Mouse (Mus musculus) liver, embryonic 14.5 days (tissue): ENCODE measurements around the gene Vav3. TPM values are rescaled to one million over a fixed set of nuclear protein-coding genes. Genes with fewer than 3 reads are reported as not detected.

Experiments
- ATAC-seq: fragments of 200-750 bp; cut with Nextera tagmentation; 2 replicates; pipeline ENCODE4 v1.8.0; 2017; ENCODE audit warnings: moderate number of reproducible peaks, mild to moderate bottlenecking, moderate library complexity; ENCODE audit not compliant: insufficient read depth
- DNase-seq, 3 experiments: peaks; one replicate each; pipeline ENCODE4 v3.0.0-alpha.2; 2012 to 2013; ENCODE audit warnings: low read depth in 3 of 3, low spot score in 3 of 3
- H3K27ac ChIP-seq: fragments of 300-500 bp; sonication (generic); 2 replicates; pipeline ENCODE4 v1.5.1; 2014; ENCODE audit warnings: moderate library complexity, mild to moderate bottlenecking, control low read depth, inconsistent platforms
- H3K27me3 ChIP-seq: fragments of 300-500 bp; sonication (generic); 2 replicates; pipeline ENCODE4 v1.6.1; 2014; ENCODE audit warnings: mild to moderate bottlenecking, low read length, moderate library complexity; ENCODE audit not compliant: control insufficient read depth, insufficient read depth
- H3K36me3 ChIP-seq: fragments of 300-500 bp; sonication (generic); replicated peaks from 2 replicates; pipeline ENCODE4 v1.6.1; 2014; ENCODE audit warnings: low read depth; ENCODE audit not compliant: control insufficient read depth, insufficient read depth
- H3K4me1 ChIP-seq, 2 experiments: fragments of 200-500 bp in 1 of 2; fragments of 300-500 bp in 1 of 2; sonication (generic) in 1 of 2; replicated peaks; 2 replicates each; pipeline ENCODE4 v1.6.1; 2012 to 2014; ENCODE audit warnings: antibody characterized with exemption in 1 of 2, inconsistent platforms in 1 of 2, low read length in 1 of 2; ENCODE audit not compliant: control insufficient read depth in 2 of 2, insufficient read depth in 2 of 2
- H3K4me2 ChIP-seq: fragments of 300-500 bp; sonication (generic); 2 replicates; pipeline ENCODE4 v1.6.1; 2014; ENCODE audit warnings: low read depth, mild to moderate bottlenecking, control low read depth, moderate library complexity
- H3K4me3 ChIP-seq, 2 experiments: fragments of 200-500 bp in 1 of 2; fragments of 300-500 bp in 1 of 2; sonication (generic) in 1 of 2; 2 replicates each; pipeline ENCODE4 v1.5.1; 2012 to 2014; ENCODE audit warnings: low read depth in 2 of 2, low read length in 2 of 2, mild to moderate bottlenecking in 2 of 2, control low read depth in 1 of 2, inconsistent platforms in 1 of 2, moderate library complexity in 1 of 2; ENCODE audit not compliant: insufficient read depth in 1 of 2
- H3K9ac ChIP-seq: fragments of 300-500 bp; sonication (generic); replicated peaks from 2 replicates; pipeline ENCODE4 v1.6.1; 2014; ENCODE audit warnings: mild to moderate bottlenecking, control low read depth, moderate library complexity
- H3K9me3 ChIP-seq: fragments of 300-500 bp; sonication (generic); 2 replicates; pipeline ENCODE4 v1.6.1; 2016; ENCODE audit warnings: low read length, mixed read lengths; ENCODE audit not compliant: control insufficient read depth
- CTCF ChIP-seq: IDR thresholded peaks from 2 replicates; pipeline ENCODE4 v1.5.1; 2016; ENCODE audit warnings: antibody characterized with exemption, low read depth, control low read depth
- EP300 ChIP-seq: IDR thresholded peaks from 2 replicates; pipeline ENCODE4 v1.6.1; 2016; ENCODE audit warnings: antibody characterized with exemption, low read depth
- WGBS: fragments of 180-500 bp; shearing (Covaris S2); extraction: QIAGEN DNeasy Blood & Tissue Kit; methylation state at CpG from one replicate; pipeline ENCODE4 v1.1.7; 2014; ENCODE audit not compliant: insufficient replicate concordance; 5-methylcytosine and 5-hydroxymethylcytosine counted together
- polyA plus RNA-seq, 2 experiments: library from polyadenylated mRNA; depleted of rRNA in 1 of 2; stranded (reverse) in 1 of 2; unstranded in 1 of 2; fragments of >200 nt; fragmentation: Nextera tagmentation in 1 of 2; extraction: Ambion mirVana in 1 of 2; gene quantifications; 2 replicates each; pipeline versions ENCODE4 v1.2.1 to v1.2.3; 2012 to 2014

The Vav3 gene
- polyA plus RNA-seq, 2 experiments: 1.2 to 2.8 TPM

DNA sequence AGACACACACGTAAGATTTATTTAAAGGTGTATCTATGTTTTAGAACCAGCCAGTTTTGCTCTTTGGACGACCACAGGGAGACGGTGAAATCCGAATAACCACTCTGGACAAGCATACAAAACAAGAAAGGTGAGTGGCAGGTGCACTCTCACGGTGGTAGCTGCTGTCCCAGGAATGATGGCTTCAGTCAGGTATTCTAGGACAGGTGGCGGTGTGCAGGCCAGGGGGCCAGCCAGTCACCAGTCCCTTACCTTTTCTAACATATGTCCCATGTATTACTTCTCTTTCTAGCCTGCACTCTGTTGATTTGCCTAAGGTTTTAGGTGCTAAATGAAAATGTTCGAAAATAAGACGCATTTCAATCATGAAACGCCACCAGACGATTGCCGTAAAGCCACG lies 185.4 kb downstream of the Vav3 start:
- 73% methylated on average over 12 of the region's 12 CpGs for WGBS
- H3K9me3 ChIP-seq: no peaks in the 10 kb centered on the region
- no peak overlapping the region for H3K9ac ChIP-seq
- H3K4me1 ChIP-seq: no peaks in the 10 kb centered on the region
- no peak for TF ChIP-seq CTCF
- TF ChIP-seq EP300: no peak
- no peak overlapping the region for H3K4me2 ChIP-seq
- H3K27me3 ChIP-seq: no peaks in the 10 kb centered on the region
- no peaks in the 10 kb centered on the region for H3K36me3 ChIP-seq
- ATAC-seq (no peak), DNase-seq (no peak)
- no peak overlapping the region for H3K27ac ChIP-seq
- no peak overlapping the region for H3K4me3 ChIP-seq

DNA sequence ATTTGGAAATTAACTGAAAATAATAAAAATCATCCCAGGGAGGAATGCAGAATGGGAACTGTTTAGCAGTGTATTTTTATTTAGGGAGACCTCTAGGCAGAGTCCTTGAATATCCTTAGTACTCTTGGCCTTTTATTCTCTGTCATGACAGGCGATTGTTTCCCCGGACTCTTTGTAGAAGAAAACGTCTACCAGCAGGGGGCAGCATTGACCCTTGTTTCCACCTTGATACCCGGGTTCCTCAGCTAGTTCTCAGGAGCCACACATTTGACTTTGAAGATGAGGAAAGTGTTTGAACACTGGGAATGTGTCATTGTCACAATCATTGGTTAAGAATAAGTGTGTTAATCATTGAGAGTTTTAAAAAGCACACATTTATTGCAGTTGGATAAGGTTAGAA lies 185.8 kb downstream of the Vav3 start:
- H3K27me3 ChIP-seq: no peaks in the 10 kb centered on the region
- WGBS: 11% methylated on average over 4 of the region's 4 CpGs
- H3K4me2 ChIP-seq: no peak overlapping the region
- no peaks in the 10 kb centered on the region for H3K9me3 ChIP-seq
- ATAC-seq (no peak), DNase-seq (peak; percentile 27 to 38 (median 33))
- H3K36me3 ChIP-seq: no peaks in the 10 kb centered on the region
- no peak overlapping the region for H3K9ac ChIP-seq
- H3K4me3 ChIP-seq: no peak overlapping the region
- TF ChIP-seq EP300: no peak
- peak; percentile 68; the same call in 1 of the 2 replicates for TF ChIP-seq CTCF
- H3K27ac ChIP-seq: no peak overlapping the region
- no peaks in the 10 kb centered on the region for H3K4me1 ChIP-seq

- no peaks in the 10 kb centered on the region for H3K36me3 ChIP-seq
- H3K9me3 ChIP-seq: no peaks in the 10 kb centered on the region
- WGBS: 58% methylated on average over 8 of the region's 8 CpGs
- no peaks in the 10 kb centered on the region for H3K4me1 ChIP-seq
- no peak for ATAC-seq
- H3K4me3 ChIP-seq: no peak overlapping the region
- no peak for DNase-seq
- H3K27me3 ChIP-seq: no peaks in the 10 kb centered on the region
- no peak overlapping the region for H3K4me2 ChIP-seq
- no peak for TF ChIP-seq EP300
- no peak for TF ChIP-seq CTCF
- H3K27ac ChIP-seq: no peak overlapping the region
- H3K9ac ChIP-seq: no peak overlapping the region
Measured at GRCm38 (mm10) chr3:109526651-109527050, 186.2 kb downstream of the Vav3 start.

DNA sequence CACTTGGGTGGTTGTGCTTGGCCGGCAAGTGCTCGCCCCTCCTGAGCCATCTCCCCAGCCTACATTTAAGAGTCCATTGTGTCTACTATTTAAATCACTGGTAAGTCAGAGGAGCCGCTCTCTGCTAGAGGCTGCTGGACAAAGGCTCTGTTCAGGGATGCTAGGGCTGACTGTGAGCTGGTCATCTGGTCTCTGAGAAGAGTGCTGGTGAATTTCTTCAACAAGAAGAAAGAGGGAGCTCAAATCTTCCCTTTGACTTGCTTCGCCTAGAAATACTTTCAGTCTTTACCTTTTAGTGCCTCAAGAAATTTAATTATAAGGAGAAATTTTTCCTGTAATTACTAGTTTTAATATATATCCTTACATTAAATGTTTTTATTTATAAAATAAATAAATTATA lies 188.2 kb downstream of the Vav3 start:
- WGBS: 61% methylated on average over 4 of the region's 4 CpGs
- no peaks in the 10 kb centered on the region for H3K36me3 ChIP-seq
- H3K27me3 ChIP-seq: no peaks in the 10 kb centered on the region
- ATAC-seq (no peak), DNase-seq (no peak)
- no peaks in the 10 kb centered on the region for H3K4me1 ChIP-seq
- no peak overlapping the region for H3K9ac ChIP-seq
- H3K4me3 ChIP-seq: no peak overlapping the region
- H3K9me3 ChIP-seq: no peaks in the 10 kb centered on the region
- TF ChIP-seq CTCF: no peak
- no peak for TF ChIP-seq EP300
- no peak overlapping the region for H3K27ac ChIP-seq
- no peak overlapping the region for H3K4me2 ChIP-seq

DNA sequence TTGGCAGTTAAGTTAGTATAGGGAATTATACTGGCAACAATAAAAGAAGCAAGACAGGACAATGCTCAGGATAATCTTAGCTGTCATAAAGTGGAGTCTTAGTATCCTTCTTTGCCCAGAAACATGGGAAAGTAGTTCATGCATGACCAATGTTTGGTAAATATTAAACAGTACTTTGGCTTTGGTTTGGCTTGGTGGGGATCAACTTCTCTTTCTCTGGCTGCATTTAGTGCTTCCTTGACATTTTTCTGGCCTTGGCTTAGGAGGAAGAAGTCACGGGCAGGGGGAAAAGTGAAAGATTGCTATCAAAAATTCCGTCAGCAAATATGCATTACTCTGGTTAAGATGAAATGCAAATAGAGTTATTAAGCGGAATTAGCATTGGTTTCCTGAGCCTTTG lies 197.2 kb downstream of the Vav3 start:
- no peak for DNase-seq
- TF ChIP-seq EP300 (no peak), CTCF (no peak)
- Histone ChIP-seq H3K36me3 (no peaks in the 10 kb centered on the region), H3K4me2 (no peak overlapping the region), H3K4me1 (no peaks in the 10 kb centered on the region), H3K27ac (no peak overlapping the region), H3K27me3 (no peaks in the 10 kb centered on the region), H3K4me3 (no peak overlapping the region), H3K9me3 (no peaks in the 10 kb centered on the region), H3K9ac (no peak overlapping the region)
- WGBS: 54% methylated on average over 3 of the region's 3 CpGs
- no peak for ATAC-seq

GRCm38 (mm10) chr3:109540009-109540408 lies 199.6 kb downstream of the Vav3 start:
- Histone ChIP-seq H3K9ac (no peak overlapping the region), H3K4me2 (no peak overlapping the region), H3K27me3 (no peaks in the 10 kb centered on the region), H3K36me3 (no peaks in the 10 kb centered on the region), H3K4me1 (no peaks in the 10 kb centered on the region), H3K27ac (no peak overlapping the region), H3K9me3 (no peaks in the 10 kb centered on the region), H3K4me3 (no peak overlapping the region)
- 53% methylated on average over 4 of the region's 4 CpGs for WGBS
- DNase-seq (no peak), ATAC-seq (no peak)
- TF ChIP-seq EP300 (no peak), CTCF (no peak)
